Mouse (Mus musculus): ENCODE data around the gene Btbd35f2.
"Not testable (repeated sequence)": the region's sequence is repeated elsewhere in the genome, so short reads cannot be mapped to it uniquely, and the experiment has no call there.

Gene Btbd35f2

GRCm38 (mm10) chrX:32278094-32278493 is at the start of gene Btbd35f2:
Btbd35f2 (plus strand) TSS chrX:32278394.
- DNase-seq (ENCODE audit: low read depth, low spot score) = not testable (repeated sequence)
